Mouse (Mus musculus): Measurements from ENCODE around the gene B4galt3. TPM values are rescaled to one million over a fixed set of nuclear protein-coding genes. Genes with fewer than 3 reads are reported as not detected.

Gene B4galt3
- 23.0 TPM for polyA plus RNA-seq (2014; fragmentation: Illumina TruSeq; extraction: RNeasy Lipid Tissue Mini Kit (QIAGEN cat#74804); ENCODE audit: insufficient read depth, low read depth, low replicate concordance)

DNA sequence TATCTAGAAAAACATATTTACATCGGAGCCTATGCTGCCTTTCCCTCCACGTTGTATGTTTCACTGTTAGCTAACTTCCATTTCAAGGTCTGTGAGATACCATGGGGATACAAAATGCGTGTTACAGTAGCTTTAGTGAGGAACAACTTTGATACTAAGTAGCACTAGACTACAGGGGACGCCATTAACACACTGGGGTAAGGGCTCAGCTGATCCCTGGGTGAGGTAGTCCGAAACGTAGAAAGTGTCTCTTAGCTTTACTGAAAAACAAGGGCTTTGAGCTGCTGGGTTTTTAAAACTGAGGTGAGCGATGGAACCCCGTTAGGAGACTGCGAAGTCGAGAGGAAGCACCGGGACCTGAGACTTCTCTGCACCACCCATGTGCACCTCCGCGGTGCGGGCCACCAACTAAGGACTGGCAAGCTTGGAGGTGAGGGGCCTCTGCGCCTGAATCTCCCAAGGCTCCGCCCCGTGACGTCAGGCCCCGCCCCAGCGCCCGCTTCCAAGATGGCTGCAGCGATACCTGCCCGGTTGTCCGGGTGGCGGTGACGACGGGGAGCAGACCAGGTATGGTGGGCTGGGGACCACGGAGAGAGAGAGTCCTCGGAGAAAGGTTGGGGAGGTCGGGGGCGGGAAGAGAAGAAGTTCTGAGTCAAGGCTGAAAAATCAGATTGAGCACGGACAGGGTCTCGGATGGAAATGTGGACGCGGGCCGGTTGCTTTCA lies at the start of gene B4galt3:
Gene B4galt3 (plus strand): TSS at position 481 of the 725 bp plus-strand sequence.

DNA sequence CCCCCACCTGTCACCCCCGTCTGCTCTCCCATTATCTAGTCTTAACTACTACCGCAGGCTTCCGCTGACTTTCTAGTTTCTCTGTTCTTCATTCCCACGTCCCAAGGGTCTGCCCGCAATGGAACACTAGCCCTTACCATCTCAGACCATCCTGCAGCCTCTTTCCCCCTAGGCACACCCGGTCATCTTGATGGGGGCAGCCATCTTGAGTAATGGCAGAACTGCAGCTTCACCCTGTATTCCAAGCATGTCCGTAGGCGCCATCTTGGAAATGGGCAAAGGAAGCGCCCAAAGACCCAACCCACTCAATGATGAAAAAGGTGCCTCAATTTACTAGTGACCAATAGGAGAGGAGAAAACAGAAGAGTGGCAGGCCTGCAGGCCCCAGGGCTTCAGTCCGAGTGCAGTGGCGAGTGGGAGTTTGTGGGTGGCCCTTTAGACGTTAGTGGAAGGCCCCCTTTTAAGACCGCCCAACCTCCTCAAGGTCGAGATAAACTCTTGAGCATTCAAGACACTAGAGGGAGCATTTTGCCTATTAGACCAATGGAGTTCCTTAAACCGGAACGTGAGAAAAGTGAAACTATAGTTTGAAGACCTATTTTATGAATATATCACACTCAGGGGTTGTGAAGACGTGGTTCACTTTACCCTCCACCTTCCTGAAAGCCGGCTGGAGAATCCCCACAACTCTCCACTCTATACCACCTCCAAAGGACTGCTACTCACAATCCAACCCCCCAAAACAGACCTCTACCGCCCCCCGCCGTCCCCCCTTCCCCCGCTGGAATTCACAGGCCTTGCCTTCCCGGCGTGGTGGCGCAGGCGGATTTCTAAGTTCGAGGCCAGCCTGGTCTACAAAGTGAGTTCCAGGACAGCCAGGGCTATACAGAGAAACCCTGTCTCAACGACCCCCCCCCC lies 47.6 kb upstream of the B4galt3 start, which contains the start of gene Tomm40l:
Gene Tomm40l (minus strand): TSS at position 277 of the 918 bp plus-strand sequence.

DNA sequence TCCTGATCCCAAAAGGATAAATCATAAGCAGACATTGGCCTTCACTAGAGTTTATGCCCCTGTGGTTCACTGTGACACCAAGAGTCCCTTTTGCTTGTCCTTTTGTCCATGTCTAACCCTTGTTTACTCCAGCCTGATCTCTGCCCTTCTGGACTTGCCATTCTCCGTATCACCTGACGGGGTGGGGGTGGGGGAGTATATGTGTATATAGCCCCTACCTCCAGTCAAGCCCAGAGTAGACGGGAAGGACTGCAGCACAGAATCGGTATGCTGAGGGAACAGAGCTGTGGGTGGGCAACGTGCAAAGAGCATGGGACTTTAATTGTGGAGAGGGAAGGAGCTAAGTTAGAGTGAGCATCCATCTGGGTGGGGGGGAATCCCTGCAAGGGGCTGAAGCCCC lies 45.3 kb upstream of the B4galt3 start, which contains the start of gene Apoa2:
Gene Apoa2 (plus strand): TSS at position 198 of the 400 bp plus-strand sequence.

DNA sequence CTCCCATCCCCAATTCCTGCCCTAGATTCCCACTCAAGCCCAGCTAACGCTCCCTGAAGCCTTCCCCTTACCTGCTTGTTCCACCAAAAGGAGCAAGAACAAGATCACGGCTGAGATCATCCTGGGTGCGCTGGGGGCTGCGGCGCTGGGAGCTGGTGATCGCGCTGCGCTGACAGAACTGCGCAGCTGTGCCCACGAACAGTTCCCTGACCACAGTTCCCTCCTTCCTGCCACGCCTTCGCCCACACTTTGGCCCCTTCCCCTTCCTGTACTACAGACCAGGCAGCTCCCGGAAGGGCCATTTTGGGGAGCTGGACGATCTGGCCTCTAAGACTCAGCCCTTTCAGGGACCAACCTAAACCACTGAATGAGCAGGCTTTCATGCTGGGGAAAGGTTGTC lies 36.0 kb upstream of the B4galt3 start, which contains the start of gene Fcer1g:
Gene Fcer1g (minus strand): TSS at position 240 of the 400 bp plus-strand sequence.

DNA sequence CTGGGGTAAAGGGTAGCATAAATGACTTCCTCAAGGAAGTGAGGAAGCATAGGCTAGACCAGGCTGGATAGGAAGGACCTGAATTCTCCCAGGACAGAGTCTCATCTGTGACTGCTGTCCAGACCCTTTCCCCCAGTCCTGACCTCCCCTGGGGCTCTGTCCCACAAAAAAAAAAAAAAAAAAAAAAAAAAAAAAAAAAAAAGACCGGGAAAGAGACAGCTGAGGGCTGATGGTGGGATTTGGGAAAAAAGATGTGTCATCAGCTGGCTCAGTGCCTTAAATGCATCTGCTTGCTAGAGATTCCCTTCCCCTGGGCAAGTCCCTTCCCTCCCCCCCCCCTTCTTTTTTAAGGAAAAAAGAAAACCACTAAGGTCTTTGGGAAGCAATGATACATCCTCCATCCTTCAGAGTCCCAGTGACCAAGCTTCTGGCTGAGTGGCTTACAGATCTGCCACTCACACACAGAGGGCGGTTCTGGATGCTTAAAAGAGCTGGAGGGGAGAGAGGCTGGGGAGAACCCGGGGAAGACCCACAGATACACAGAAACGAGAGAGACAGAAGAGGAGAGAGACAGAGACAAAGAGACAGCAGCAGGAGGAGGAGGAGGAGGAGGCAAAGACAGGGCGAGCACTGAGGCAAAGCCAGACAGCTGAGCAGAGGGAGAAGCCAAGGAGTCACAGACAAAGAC lies 20.1 kb upstream of the B4galt3 start, which contains the start of gene Adamts4:
Gene Adamts4 (plus strand): TSS at position 509 of the 688 bp plus-strand sequence.

GRCm38 (mm10) chr1:171250680-171251593 lies 19.2 kb upstream of the B4galt3 start, which contains the start of gene Ndufs2:
Gene Ndufs2 (minus strand): TSS chr1:171251388.

GRCm38 (mm10) chr1:171280916-171281527 lies 10.9 kb downstream of the B4galt3 start, which contains the start of gene Ppox:
Gene Ppox (minus strand): TSS chr1:171281186.

DNA sequence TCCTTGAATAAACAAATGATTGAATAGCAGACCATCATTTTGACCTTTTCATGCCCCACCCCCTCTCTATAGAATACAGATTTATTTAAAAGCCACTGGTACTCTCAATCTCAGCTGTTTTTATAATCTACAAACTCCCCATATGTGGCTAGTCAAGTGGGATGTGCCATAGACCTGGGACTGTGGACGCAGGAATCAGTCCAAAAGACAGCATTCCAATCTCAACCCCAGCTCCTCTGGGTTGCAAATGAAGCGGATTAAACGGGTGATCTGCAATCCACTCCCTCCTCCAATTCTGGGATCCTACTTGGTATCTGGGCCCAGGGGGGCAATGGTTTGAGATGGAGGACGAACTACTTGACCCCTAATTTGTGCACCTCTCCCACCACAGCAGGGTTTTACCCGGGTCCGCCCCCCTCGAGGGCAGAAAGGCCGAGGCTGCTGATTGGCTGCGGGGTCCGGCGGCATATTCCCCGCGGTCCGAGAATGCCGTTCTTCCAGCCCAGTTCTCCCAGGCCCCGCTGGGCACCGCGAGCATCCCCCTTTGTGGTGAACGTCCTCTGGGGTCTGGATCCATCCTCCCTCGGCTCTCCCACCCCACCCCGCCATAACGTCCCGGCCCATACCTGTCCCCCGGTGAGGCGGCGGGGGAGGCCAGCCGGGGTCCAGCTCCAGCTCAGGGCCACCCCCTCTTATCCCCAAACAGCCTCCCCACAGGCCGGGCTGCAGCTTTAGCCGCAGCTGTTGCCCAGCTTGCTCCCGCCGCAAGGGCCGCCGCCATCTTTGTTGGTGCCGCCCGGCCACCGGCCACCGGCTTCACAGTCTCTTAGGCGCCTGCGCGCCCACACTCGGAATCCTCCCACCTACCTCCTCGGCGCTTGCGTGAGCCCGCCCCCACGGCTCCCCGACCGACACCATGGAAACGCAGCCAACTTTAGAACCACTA lies 17.3 kb downstream of the B4galt3 start, which contains the start of gene Usp21:
Gene Usp21 (minus strand): TSS at position 856 of the 946 bp plus-strand sequence.

GRCm38 (mm10) chr1:171294298-171295062 lies 24.4 kb downstream of the B4galt3 start, which contains the start of gene Ufc1:
Gene Ufc1 (minus strand): TSS chr1:171295024.

Other genes starting within 250 kb of the B4galt3 start
- 45.4 TPM for gene Fcgr3, start 205.4 kb upstream of the B4galt3 start, polyA plus RNA-seq (2014; fragmentation: Illumina TruSeq; extraction: RNeasy Lipid Tissue Mini Kit (QIAGEN cat#74804); ENCODE audit: insufficient read depth, low read depth, low replicate concordance)
- gene Cfap126, start 156.4 kb upstream of the B4galt3 start, polyA plus RNA-seq (2014; fragmentation: Illumina TruSeq; extraction: RNeasy Lipid Tissue Mini Kit (QIAGEN cat#74804); ENCODE audit: insufficient read depth, low read depth, low replicate concordance): 47.9 TPM
- 105 TPM for gene Sdhc, start 119.7 kb upstream of the B4galt3 start, polyA plus RNA-seq (2014; fragmentation: Illumina TruSeq; extraction: RNeasy Lipid Tissue Mini Kit (QIAGEN cat#74804); ENCODE audit: insufficient read depth, low read depth, low replicate concordance)
- gene Mpz, start 119.6 kb upstream of the B4galt3 start, polyA plus RNA-seq (2014; fragmentation: Illumina TruSeq; extraction: RNeasy Lipid Tissue Mini Kit (QIAGEN cat#74804); ENCODE audit: insufficient read depth, low read depth, low replicate concordance): 6.1 TPM
- 93.6 TPM for gene Pcp4l1, start 74.1 kb upstream of the B4galt3 start, polyA plus RNA-seq (2014; fragmentation: Illumina TruSeq; extraction: RNeasy Lipid Tissue Mini Kit (QIAGEN cat#74804); ENCODE audit: insufficient read depth, low read depth, low replicate concordance)
- 0.08 TPM for gene Nr1i3, start 56.4 kb upstream of the B4galt3 start, polyA plus RNA-seq (2014; fragmentation: Illumina TruSeq; extraction: RNeasy Lipid Tissue Mini Kit (QIAGEN cat#74804); ENCODE audit: insufficient read depth, low read depth, low replicate concordance)
- 41.1 TPM for gene Tomm40l, start 47.8 kb upstream of the B4galt3 start, polyA plus RNA-seq (2014; fragmentation: Illumina TruSeq; extraction: RNeasy Lipid Tissue Mini Kit (QIAGEN cat#74804); ENCODE audit: insufficient read depth, low read depth, low replicate concordance)
- 2.2 TPM for gene Apoa2, start 45.3 kb upstream of the B4galt3 start, polyA plus RNA-seq (2014; fragmentation: Illumina TruSeq; extraction: RNeasy Lipid Tissue Mini Kit (QIAGEN cat#74804); ENCODE audit: insufficient read depth, low read depth, low replicate concordance)
- 156 TPM for gene Fcer1g, start 36.0 kb upstream of the B4galt3 start, polyA plus RNA-seq (2014; fragmentation: Illumina TruSeq; extraction: RNeasy Lipid Tissue Mini Kit (QIAGEN cat#74804); ENCODE audit: insufficient read depth, low read depth, low replicate concordance)
- gene Adamts4, start 19.9 kb upstream of the B4galt3 start, polyA plus RNA-seq (2014; fragmentation: Illumina TruSeq; extraction: RNeasy Lipid Tissue Mini Kit (QIAGEN cat#74804); ENCODE audit: insufficient read depth, low read depth, low replicate concordance): 0.31 TPM
- 133 TPM for gene Ndufs2, start 18.9 kb upstream of the B4galt3 start, polyA plus RNA-seq (2014; fragmentation: Illumina TruSeq; extraction: RNeasy Lipid Tissue Mini Kit (QIAGEN cat#74804); ENCODE audit: insufficient read depth, low read depth, low replicate concordance)
- gene Ppox, start 10.9 kb downstream of the B4galt3 start, polyA plus RNA-seq (2014; fragmentation: Illumina TruSeq; extraction: RNeasy Lipid Tissue Mini Kit (QIAGEN cat#74804); ENCODE audit: insufficient read depth, low read depth, low replicate concordance): 20.3 TPM
- gene Usp21, start 17.7 kb downstream of the B4galt3 start, polyA plus RNA-seq (2014; fragmentation: Illumina TruSeq; extraction: RNeasy Lipid Tissue Mini Kit (QIAGEN cat#74804); ENCODE audit: insufficient read depth, low read depth, low replicate concordance): 24.7 TPM
- gene Ufc1, start 24.7 kb downstream of the B4galt3 start, polyA plus RNA-seq (2014; fragmentation: Illumina TruSeq; extraction: RNeasy Lipid Tissue Mini Kit (QIAGEN cat#74804); ENCODE audit: insufficient read depth, low read depth, low replicate concordance): 102 TPM
- 26.5 TPM for gene Dedd, start 58.8 kb downstream of the B4galt3 start, polyA plus RNA-seq (2014; fragmentation: Illumina TruSeq; extraction: RNeasy Lipid Tissue Mini Kit (QIAGEN cat#74804); ENCODE audit: insufficient read depth, low read depth, low replicate concordance)
- 33.3 TPM for gene Nit1, start 75.3 kb downstream of the B4galt3 start, polyA plus RNA-seq (2014; fragmentation: Illumina TruSeq; extraction: RNeasy Lipid Tissue Mini Kit (QIAGEN cat#74804); ENCODE audit: insufficient read depth, low read depth, low replicate concordance)
- gene Pfdn2, start 75.3 kb downstream of the B4galt3 start, polyA plus RNA-seq (2014; fragmentation: Illumina TruSeq; extraction: RNeasy Lipid Tissue Mini Kit (QIAGEN cat#74804); ENCODE audit: insufficient read depth, low read depth, low replicate concordance): 79.6 TPM
- gene Klhdc9, start 90.5 kb downstream of the B4galt3 start, polyA plus RNA-seq (2014; fragmentation: Illumina TruSeq; extraction: RNeasy Lipid Tissue Mini Kit (QIAGEN cat#74804); ENCODE audit: insufficient read depth, low read depth, low replicate concordance): 1.1 TPM
- gene Nectin4, start 99.8 kb downstream of the B4galt3 start, polyA plus RNA-seq (2014; fragmentation: Illumina TruSeq; extraction: RNeasy Lipid Tissue Mini Kit (QIAGEN cat#74804); ENCODE audit: insufficient read depth, low read depth, low replicate concordance): 6.3 TPM
- 9.8 TPM for gene Arhgap30, start 118.6 kb downstream of the B4galt3 start, polyA plus RNA-seq (2014; fragmentation: Illumina TruSeq; extraction: RNeasy Lipid Tissue Mini Kit (QIAGEN cat#74804); ENCODE audit: insufficient read depth, low read depth, low replicate concordance)
- gene Usf1, start 141.0 kb downstream of the B4galt3 start, polyA plus RNA-seq (2014; fragmentation: Illumina TruSeq; extraction: RNeasy Lipid Tissue Mini Kit (QIAGEN cat#74804); ENCODE audit: insufficient read depth, low read depth, low replicate concordance): 86.9 TPM
- 19.4 TPM for gene Tstd1, start 148.5 kb downstream of the B4galt3 start, polyA plus RNA-seq (2014; fragmentation: Illumina TruSeq; extraction: RNeasy Lipid Tissue Mini Kit (QIAGEN cat#74804); ENCODE audit: insufficient read depth, low read depth, low replicate concordance)
- gene F11r, start 167.2 kb downstream of the B4galt3 start, polyA plus RNA-seq (2014; fragmentation: Illumina TruSeq; extraction: RNeasy Lipid Tissue Mini Kit (QIAGEN cat#74804); ENCODE audit: insufficient read depth, low read depth, low replicate concordance): 120 TPM
- gene Alyref2, start 233.2 kb downstream of the B4galt3 start, polyA plus RNA-seq (2014; fragmentation: Illumina TruSeq; extraction: RNeasy Lipid Tissue Mini Kit (QIAGEN cat#74804); ENCODE audit: insufficient read depth, low read depth, low replicate concordance): 4.7 TPM